Mouse (Mus musculus) MEL (cell line): Measurements from ENCODE around the gene Krt71.

Source experiments
- BHLHE40 ChIP-seq: IDR thresholded peaks from 2 replicates; pipeline ENCODE4 v1.6.1; 2012; ENCODE audit warnings: low read depth, mild to moderate bottlenecking, inconsistent platforms, low read length, improper control_type of control experiment, borderline replicate concordance
- CHD2 ChIP-seq: IDR thresholded peaks from 2 replicates; pipeline ENCODE4 v1.6.1; 2011; ENCODE audit warnings: low read length, improper control_type of control experiment
- CTCF ChIP-seq, 3 experiments: IDR thresholded peaks in 2 of 3; conservative IDR thresholded peaks in 1 of 3; 2 replicates each; pipeline ENCODE4 v1.5.1; 2011 to 2012; ENCODE audit warnings: low read length in 3 of 3, low read depth in 2 of 3, mild to moderate bottlenecking in 2 of 3, improper control_type of control experiment in 1 of 3, inconsistent platforms in 1 of 3, mixed read lengths in 1 of 3, moderate library complexity in 1 of 3; ENCODE audit not compliant: control insufficient read depth in 1 of 3, insufficient read depth in 1 of 3, poor library complexity in 1 of 3, severe bottlenecking in 1 of 3
- ELF1 ChIP-seq: IDR thresholded peaks from 2 replicates; pipeline ENCODE4 v1.6.1; 2014; ENCODE audit warnings: low read depth, mild to moderate bottlenecking, inconsistent platforms, low read length, improper control_type of control experiment, moderate library complexity
- EP300 ChIP-seq, 2 experiments: IDR thresholded peaks; 2 replicates each; pipeline ENCODE4 v1.6.1; 2011; ENCODE audit warnings: improper control_type of control experiment in 2 of 2, low read length in 2 of 2, low read depth in 1 of 2, mild to moderate bottlenecking in 1 of 2
- JUND ChIP-seq: IDR thresholded peaks from 2 replicates; pipeline ENCODE4 v1.6.1; 2011; ENCODE audit warnings: low read depth, mild to moderate bottlenecking, improper control_type of control experiment, low read length
- KAT2A ChIP-seq: conservative IDR thresholded peaks from 2 replicates; pipeline ENCODE4 v1.6.1; 2012; ENCODE audit warnings: low read depth, low read length, improper control_type of control experiment, inconsistent platforms
- MAX ChIP-seq: IDR thresholded peaks from 2 replicates; pipeline ENCODE4 v1.6.1; 2011; ENCODE audit warnings: low read length, improper control_type of control experiment
- USF2 ChIP-seq, 2 experiments: IDR thresholded peaks; 2 replicates each; pipeline ENCODE4 v1.6.1; 2011 to 2012; ENCODE audit warnings: improper control_type of control experiment in 2 of 2, low read length in 2 of 2, borderline replicate concordance in 1 of 2, inconsistent platforms in 1 of 2, low read depth in 1 of 2, mild to moderate bottlenecking in 1 of 2; ENCODE audit not compliant: insufficient read depth in 1 of 2
- ZC3H11A ChIP-seq: IDR thresholded peaks from 2 replicates; pipeline ENCODE4 v1.6.1; 2012; ENCODE audit warnings: low read depth, mild to moderate bottlenecking, inconsistent platforms, low read length, improper control_type of control experiment
- ZNF384 ChIP-seq: IDR thresholded peaks from 2 replicates; pipeline ENCODE4 v1.6.1; 2012; ENCODE audit warnings: low read depth, mild to moderate bottlenecking, inconsistent platforms, low read length, improper control_type of control experiment

DNA sequence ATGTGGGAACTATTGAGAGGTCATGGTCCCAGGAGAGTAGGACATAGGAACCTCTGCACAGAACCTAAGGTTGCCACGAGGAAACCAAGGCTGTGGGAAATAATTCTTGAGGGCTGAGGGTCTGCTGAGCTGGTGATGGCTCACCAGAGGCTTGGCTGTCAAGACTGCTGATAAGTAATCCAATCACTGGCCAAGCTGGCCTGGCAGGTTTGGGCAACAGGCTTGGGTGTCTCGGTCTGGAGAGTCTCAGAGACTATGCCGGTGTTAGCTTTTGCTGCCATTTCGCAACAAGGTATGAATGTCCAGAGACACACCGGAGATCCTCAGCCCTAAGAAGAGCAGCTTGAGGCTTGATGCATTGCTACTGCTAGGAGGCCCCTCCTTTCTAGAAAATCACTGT lies 28.6 kb downstream of the Krt71 start:
- TF ChIP-seq ZNF384 (no peak), CTCF (IDR thresholded peaks at IDR 0.05 in 2 of 3, conservative IDR thresholded peaks at IDR 0.05 in 1 of 3; ENCODE audit: control insufficient read depth in 1 of 3, insufficient read depth in 1 of 3, low read depth in 2 of 3, low read length in 3 of 3, poor library complexity in 1 of 3, severe bottlenecking in 1 of 3) (no peak), CHD2 (no peak), JUND (no peak), MAX (no peak), KAT2A (no peak), USF2 (IDR thresholded peaks at IDR 0.05; ENCODE audit: borderline replicate concordance in 1 of 2, insufficient read depth in 1 of 2, low read depth in 1 of 2, low read length in 2 of 2) (no peak), ELF1 (no peak), ZC3H11A (no peak), BHLHE40 (no peak), EP300 (IDR thresholded peaks at IDR 0.05; ENCODE audit: low read depth in 1 of 2, low read length in 2 of 2) (no peak)
